Mouse (Mus musculus) MN1 (cell line): ENCODE results near the gene Elf2.
"Not testable (repeated sequence)": the region's sequence is repeated elsewhere in the genome, so short reads cannot be mapped to it uniquely, and the experiment has no call there.

Experiments
- DNase-seq: peaks from one replicate; pipeline ENCODE4 v3.0.0-alpha.2; 2016; ENCODE audit warnings: low spot score

Gene Elf2

GRCm38 (mm10) chr3:51330086-51330485, 10.4 kb downstream of the Elf2 start:
- no peak for DNase-seq

- no peak for DNase-seq
Observed at GRCm38 (mm10) chr3:51328546-51328945, 11.9 kb downstream of the Elf2 start.

- DNase-seq, result no peak
Observed at GRCm38 (mm10) chr3:51327817-51328216, 12.6 kb downstream of the Elf2 start.

GRCm38 (mm10) chr3:51327429-51327797, 13.1 kb downstream of the Elf2 start:
- no peak for DNase-seq

- peak; percentile 31 for DNase-seq
Observed at GRCm38 (mm10) chr3:51326664-51327428, 13.6 kb downstream of the Elf2 start.

GRCm38 (mm10) chr3:51325475-51325874, 15.0 kb downstream of the Elf2 start:
- no peak for DNase-seq

- DNase-seq, result no peak
Observed at GRCm38 (mm10) chr3:51323006-51323405, 17.5 kb downstream of the Elf2 start.

GRCm38 (mm10) chr3:51322326-51322725, 18.1 kb downstream of the Elf2 start:
- no peak for DNase-seq

- no peak for DNase-seq
Observed at GRCm38 (mm10) chr3:51321141-51321540, 19.3 kb downstream of the Elf2 start.

GRCm38 (mm10) chr3:51318053-51318452, 22.4 kb downstream of the Elf2 start:
- not testable (repeated sequence) for DNase-seq

- DNase-seq, result no peak
Observed at GRCm38 (mm10) chr3:51316876-51317275, 23.6 kb downstream of the Elf2 start.

- DNase-seq, result no peak
Observed at GRCm38 (mm10) chr3:51311638-51312037, 28.8 kb downstream of the Elf2 start.

- DNase-seq, result no peak
Observed at GRCm38 (mm10) chr3:51310098-51310497, 30.4 kb downstream of the Elf2 start.

GRCm38 (mm10) chr3:51306621-51307020, 33.8 kb downstream of the Elf2 start:
- DNase-seq, result no peak

GRCm38 (mm10) chr3:51305961-51306360, 34.5 kb downstream of the Elf2 start:
- no peak for DNase-seq

- DNase-seq, result no peak
Observed at GRCm38 (mm10) chr3:51302971-51303476, 37.4 kb downstream of the Elf2 start.

- no peak for DNase-seq
Observed at GRCm38 (mm10) chr3:51301583-51301982, 38.9 kb downstream of the Elf2 start.

GRCm38 (mm10) chr3:51296790-51297189, 43.7 kb downstream of the Elf2 start:
- peak; percentile 51 for DNase-seq

GRCm38 (mm10) chr3:51295225-51295624, 45.2 kb downstream of the Elf2 start:
- DNase-seq, result peak; percentile 25

- DNase-seq, result no peak
Observed at GRCm38 (mm10) chr3:51294251-51294650, 46.2 kb downstream of the Elf2 start.

GRCm38 (mm10) chr3:51288880-51289821, 51.3 kb downstream of the Elf2 start:
- peak; percentile 88 for DNase-seq

- DNase-seq, result no peak
Observed at GRCm38 (mm10) chr3:51284375-51284774, 56.1 kb downstream of the Elf2 start.

- DNase-seq, result no peak
Observed at GRCm38 (mm10) chr3:51281727-51282126, 58.7 kb downstream of the Elf2 start.
